Mouse (Mus musculus) embryonic fibroblast, embryonic 13.5 days (primary cell): ENCODE data around the gene Srsf7.

Experiments used
- CTCF ChIP-seq: IDR thresholded peaks from 2 replicates; pipeline ENCODE4 v1.5.1; 2011; ENCODE audit warnings: mild to moderate bottlenecking, control low read depth, low read length, moderate library complexity, borderline replicate concordance; ENCODE audit not compliant: insufficient read depth
- POLR2A ChIP-seq: IDR thresholded peaks from 2 replicates; pipeline ENCODE4 v1.6.1; 2011; ENCODE audit warnings: low read depth, mild to moderate bottlenecking, control low read depth, low read length, moderate library complexity

- no peak for TF ChIP-seq CTCF
- no peak for TF ChIP-seq POLR2A
These were observed 16.7 kb upstream of the Srsf7 start for GRCm38 (mm10) chr17:80223829-80224228.
